Mouse (Mus musculus) kidney, postnatal 0 days (tissue): Measurements from ENCODE around the gene Mcrip2. TPM values are rescaled to one million over a fixed set of nuclear protein-coding genes. Genes with fewer than 3 reads are reported as not detected.

ENCODE experiments used
- ATAC-seq: fragments of 200-750 bp; cut with Nextera tagmentation; replicated peaks from 2 replicates; pipeline ENCODE4 v1.8.0; 2017; ENCODE audit warnings: low read depth, moderate number of reproducible peaks, moderate TSS enrichment, moderate library complexity; ENCODE audit not compliant: low FRiP score
- DNase-seq: peaks from one replicate; pipeline ENCODE4 v3.0.0-alpha.2; 2016; ENCODE audit warnings: low spot score
- H3K27ac ChIP-seq: fragments of 300-500 bp; sonication (generic); 2 replicates; pipeline ENCODE4 v1.5.1; 2014; ENCODE audit warnings: mild to moderate bottlenecking
- H3K27me3 ChIP-seq: fragments of 300-500 bp; sonication (generic); 2 replicates; pipeline ENCODE4 v1.6.1; 2014; ENCODE audit warnings: low read length, mixed read lengths; ENCODE audit not compliant: insufficient read depth
- H3K36me3 ChIP-seq: fragments of 300-500 bp; sonication (generic); 2 replicates; pipeline ENCODE4 v1.6.1; 2014; ENCODE audit warnings: low read length, mixed read lengths; ENCODE audit not compliant: insufficient read depth
- H3K4me1 ChIP-seq: fragments of 300-500 bp; sonication (generic); replicated peaks from 2 replicates; pipeline ENCODE4 v1.6.1; 2014; ENCODE audit warnings: antibody characterized with exemption, low read length, mixed read lengths; ENCODE audit not compliant: insufficient read depth
- H3K4me2 ChIP-seq: fragments of 300-500 bp; sonication (generic); 2 replicates; pipeline ENCODE4 v1.6.1; 2014; ENCODE audit warnings: mild to moderate bottlenecking, low read length, moderate library complexity, mixed read lengths
- H3K4me3 ChIP-seq: fragments of 300-500 bp; sonication (generic); replicated peaks from 2 replicates; pipeline ENCODE4 v1.5.1; 2014; ENCODE audit warnings: low read depth, low read length
- H3K9ac ChIP-seq: fragments of 300-500 bp; sonication (generic); 2 replicates; pipeline ENCODE4 v1.6.1; 2014; ENCODE audit warnings: low read depth, low read length
- H3K9me3 ChIP-seq: fragments of 300-500 bp; sonication (generic); replicated peaks from 2 replicates; pipeline ENCODE4 v1.6.1; 2016; ENCODE audit warnings: low read length, inconsistent platforms, mixed read lengths
- CTCF ChIP-seq: IDR thresholded peaks from 2 replicates; pipeline ENCODE4 v1.5.1; 2016; ENCODE audit warnings: antibody characterized with exemption, low read depth, mild to moderate bottlenecking, moderate library complexity
- WGBS: fragments of 180-500 bp; shearing (Covaris S2); extraction: QIAGEN DNeasy Blood & Tissue Kit; methylation state at CpG from one replicate; pipeline ENCODE4 v1.1.7; 2014; 5-methylcytosine and 5-hydroxymethylcytosine counted together
- polyA plus RNA-seq: library from polyadenylated mRNA; unstranded; fragments of >200 nt; fragmentation: Nextera tagmentation; extraction: Ambion mirVana; gene quantifications from 2 replicates; pipeline ENCODE4 v1.2.1, GENCODE M21; 2015

Mcrip2 gene
- polyA plus RNA-seq, 1 experiment from 2014 or later = 138 TPM

DNA sequence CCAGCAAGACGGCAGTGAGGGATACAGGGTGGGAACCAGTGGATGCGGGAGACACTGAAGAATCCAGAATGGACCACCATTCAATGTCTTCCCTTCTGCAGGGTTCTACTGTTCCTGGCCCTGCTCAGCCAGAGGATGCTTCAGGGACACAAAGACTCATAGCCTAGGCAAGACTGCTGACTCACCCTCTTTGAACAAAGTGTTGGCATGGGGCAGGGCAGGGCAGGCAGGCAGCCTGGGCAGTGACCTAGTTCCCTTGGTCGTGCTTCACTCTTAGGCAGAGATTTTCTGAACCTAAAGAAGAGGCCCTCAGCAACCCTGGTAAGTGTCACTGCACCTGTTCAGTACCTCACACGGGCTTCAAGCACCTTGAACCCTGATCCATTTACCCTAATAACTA is 43.3 kb upstream of the Mcrip2 start:
- no peak overlapping the region for H3K4me2 ChIP-seq
- ATAC-seq = no peak
- H3K27me3 ChIP-seq = no peaks in the 10 kb centered on the region
- no peaks in the 10 kb centered on the region for H3K36me3 ChIP-seq
- no peaks in the 10 kb centered on the region for H3K4me1 ChIP-seq
- H3K4me3 ChIP-seq = no peak overlapping the region
- H3K27ac ChIP-seq = no peak overlapping the region
- no peak overlapping the region for H3K9ac ChIP-seq
- TF ChIP-seq CTCF = no peak
- H3K9me3 ChIP-seq = no peaks in the 10 kb centered on the region
- 84% methylated on average over 4 of the region's 4 CpGs for WGBS
- DNase-seq = no peak

DNA sequence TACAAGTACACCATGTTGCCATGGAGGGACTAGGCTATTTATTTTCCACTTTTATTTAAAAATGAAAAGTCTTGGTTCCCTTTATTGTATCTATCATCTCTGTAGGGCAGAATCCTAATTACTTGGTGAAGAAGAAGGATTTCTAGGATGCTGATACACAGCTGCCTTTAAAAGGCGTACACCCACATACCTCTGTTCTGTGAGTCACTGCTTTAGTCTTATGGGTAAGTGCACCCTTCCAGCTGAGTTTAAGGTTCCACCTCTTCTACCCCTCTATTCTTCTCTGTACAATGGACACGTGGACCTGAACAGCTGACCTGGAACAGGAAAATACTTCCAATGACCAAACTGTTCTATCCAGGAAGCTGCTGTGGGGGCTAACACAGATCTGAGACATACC is 39.1 kb upstream of the Mcrip2 start:
- Histone ChIP-seq H3K27ac (no peak overlapping the region), H3K9me3 (no peaks in the 10 kb centered on the region), H3K27me3 (no peaks in the 10 kb centered on the region), H3K9ac (no peak overlapping the region), H3K4me3 (no peak overlapping the region), H3K4me2 (no peak overlapping the region), H3K36me3 (no peaks in the 10 kb centered on the region), H3K4me1 (no peaks in the 10 kb centered on the region)
- ATAC-seq = no peak
- no peak for DNase-seq
- 83% methylated on average over 2 of the region's 2 CpGs for WGBS
- TF ChIP-seq CTCF = no peak

DNA sequence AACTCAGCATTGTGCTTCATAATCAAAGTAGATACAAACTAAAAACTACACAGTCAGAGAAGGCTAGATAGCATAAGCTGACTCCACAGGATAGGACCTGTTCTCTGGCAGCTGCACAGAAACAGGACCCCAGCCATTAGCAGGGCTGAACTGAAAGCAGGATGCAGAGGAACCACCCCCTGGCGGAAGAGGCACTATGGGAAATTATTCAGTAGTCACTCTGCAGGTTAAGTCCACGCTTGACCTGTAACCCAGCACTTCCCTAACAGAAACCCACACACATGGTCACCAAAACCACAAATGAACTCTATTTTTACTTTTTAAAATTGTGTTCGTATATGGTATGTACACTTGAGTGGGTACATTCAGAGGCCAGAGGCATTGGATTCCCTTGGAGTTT is 34.5 kb upstream of the Mcrip2 start:
- DNase-seq = no peak
- no peak for TF ChIP-seq CTCF
- Histone ChIP-seq H3K4me3 (no peak overlapping the region), H3K36me3 (no peaks in the 10 kb centered on the region), H3K4me1 (no peaks in the 10 kb centered on the region), H3K27me3 (no peaks in the 10 kb centered on the region), H3K9ac (no peak overlapping the region), H3K27ac (no peak overlapping the region), H3K9me3 (no peaks in the 10 kb centered on the region), H3K4me2 (no peak overlapping the region)
- 82% methylated on average over 3 of the region's 3 CpGs for WGBS
- ATAC-seq = no peak

DNA sequence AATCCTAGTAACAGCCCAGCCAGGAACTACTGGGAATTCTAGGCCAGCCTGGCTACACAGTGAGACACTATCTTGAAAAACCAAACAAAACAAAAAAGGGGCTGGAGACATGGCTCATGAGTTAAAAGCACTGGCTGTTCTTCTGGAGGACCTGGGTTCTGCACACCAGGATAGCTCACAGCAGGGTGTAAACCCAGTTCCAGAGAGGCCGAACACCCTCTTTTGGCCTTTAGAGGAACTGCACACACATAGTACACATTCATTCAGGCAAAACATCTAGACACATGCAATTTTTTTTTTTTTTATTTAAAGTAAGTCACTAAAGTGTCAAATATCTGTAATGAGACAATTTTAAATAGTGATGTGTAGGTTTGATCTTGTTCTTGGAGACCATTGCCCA is 31.6 kb upstream of the Mcrip2 start:
- ATAC-seq = no peak
- DNase-seq = no peak
- no peak overlapping the region for H3K4me3 ChIP-seq
- H3K4me1 ChIP-seq = no peaks in the 10 kb centered on the region
- no peak for TF ChIP-seq CTCF
- no peak overlapping the region for H3K9ac ChIP-seq
- 0 out of 2 replicates have a peak, but pooled peaks cover 4% of the 10 kb centered on the region for H3K36me3 ChIP-seq
- H3K27ac ChIP-seq = no peak overlapping the region
- H3K9me3 ChIP-seq = no peaks in the 10 kb centered on the region
- H3K4me2 ChIP-seq = no peak overlapping the region
- 96% methylated on average over 1 of the region's 1 CpGs for WGBS
- no peaks in the 10 kb centered on the region for H3K27me3 ChIP-seq

DNA sequence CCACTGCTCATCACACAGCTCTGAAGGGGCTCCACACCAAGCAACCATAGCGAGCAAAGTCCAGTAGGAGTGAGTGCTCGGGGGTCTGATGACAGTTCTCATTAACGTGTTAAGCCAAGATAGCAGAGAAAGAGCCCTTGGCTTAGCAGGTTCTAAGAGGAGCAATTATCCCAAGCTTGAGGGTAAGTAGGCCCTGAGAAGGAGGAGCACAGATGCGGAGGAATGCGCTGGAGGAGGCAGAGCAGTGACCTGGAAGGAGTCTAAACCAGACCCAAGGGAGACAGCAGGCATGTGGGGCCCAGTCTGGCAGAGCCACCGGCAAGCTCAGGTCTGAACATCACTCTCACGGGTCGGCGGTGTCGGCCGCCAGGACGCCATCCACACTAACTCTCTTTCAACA is 27.3 kb upstream of the Mcrip2 start:
- Histone ChIP-seq H3K9me3 (no peaks in the 10 kb centered on the region), H3K36me3 (0 out of 2 replicates have a peak, but pooled peaks cover 4% of the 10 kb centered on the region), H3K4me3 (no peak overlapping the region), H3K27ac (peak overlapping the region; percentile 42; the same call in 1 of the 2 replicates), H3K4me2 (no peak overlapping the region), H3K9ac (no peak overlapping the region), H3K27me3 (no peaks in the 10 kb centered on the region), H3K4me1 (no peaks in the 10 kb centered on the region)
- no peak for TF ChIP-seq CTCF
- no peak for DNase-seq
- ATAC-seq = no peak
- WGBS = 49% methylated on average over 12 of the region's 12 CpGs

DNA sequence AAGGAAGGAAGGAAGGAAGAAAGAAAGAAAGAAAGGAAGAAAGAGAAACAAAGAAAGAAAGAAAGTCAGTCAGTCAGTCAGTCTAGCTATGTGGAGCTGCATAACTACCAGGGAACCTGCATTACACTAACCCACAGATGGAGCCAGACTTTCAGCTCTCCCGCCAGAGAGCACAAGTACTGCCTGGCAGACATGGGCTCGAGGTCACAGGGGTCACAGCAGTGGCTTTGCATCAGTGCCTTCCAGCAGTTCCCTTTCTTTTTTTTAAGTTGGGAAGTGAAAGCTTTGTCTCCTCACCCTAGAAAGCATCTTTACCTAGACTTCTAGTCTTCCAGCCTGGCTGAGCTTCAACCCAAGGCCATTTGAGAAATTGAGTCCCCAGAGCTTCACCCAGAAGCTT is 26.9 kb upstream of the Mcrip2 start:
- Histone ChIP-seq H3K4me2 (no peak overlapping the region), H3K9ac (no peak overlapping the region), H3K4me1 (no peaks in the 10 kb centered on the region), H3K27me3 (no peaks in the 10 kb centered on the region), H3K27ac (peak overlapping the region; percentile 42; the same call in 1 of the 2 replicates), H3K9me3 (no peaks in the 10 kb centered on the region), H3K36me3 (0 out of 2 replicates have a peak, but pooled peaks cover 4% of the 10 kb centered on the region), H3K4me3 (no peak overlapping the region)
- ATAC-seq (no peak), DNase-seq (peak; percentile 43)
- TF ChIP-seq CTCF = no peak
- WGBS = 23% methylated on average over 2 of the region's 2 CpGs
